Mouse (Mus musculus) cerebellum, postnatal 4 days (tissue): Measurements from ENCODE around the gene Taf4.

Experiments used
- DNase-seq, 2 experiments: peaks; one replicate each; pipeline ENCODE4 v3.0.0; 2022; ENCODE audit warnings: low spot score in 2 of 2, mixed read lengths in 1 of 2

Taf4 gene

GRCm38 (mm10) chr2:179941696-179942095 lies 34.8 kb downstream of the Taf4 start:
- DNase-seq = peak in 1 of 2 experiments; percentile 37

- DNase-seq = no peak
These were observed 39.4 kb downstream of the Taf4 start for GRCm38 (mm10) chr2:179937091-179937490.

GRCm38 (mm10) chr2:179934165-179934564 lies 42.3 kb downstream of the Taf4 start:
- no peak for DNase-seq

- peak in 1 of 2 experiments; percentile 26 for DNase-seq
These were observed 44.7 kb downstream of the Taf4 start for GRCm38 (mm10) chr2:179931741-179932140.

GRCm38 (mm10) chr2:179929166-179929565 lies 47.3 kb downstream of the Taf4 start:
- DNase-seq = no peak

GRCm38 (mm10) chr2:179924038-179924437 lies 52.4 kb downstream of the Taf4 start:
- DNase-seq = no peak

GRCm38 (mm10) chr2:179921021-179921653 lies 55.3 kb downstream of the Taf4 start:
- DNase-seq = peak in 1 of 2 experiments; percentile 29

GRCm38 (mm10) chr2:179920042-179920441 lies 56.4 kb downstream of the Taf4 start:
- no peak for DNase-seq

GRCm38 (mm10) chr2:179916877-179917673 lies 59.4 kb downstream of the Taf4 start:
- peak; percentile 46 to 72 for DNase-seq

- DNase-seq = no peak
These were observed 62.2 kb downstream of the Taf4 start for GRCm38 (mm10) chr2:179914246-179914645.

- no peak for DNase-seq
These were observed 63.1 kb downstream of the Taf4 start for GRCm38 (mm10) chr2:179913349-179913748.

- DNase-seq = no peak
These were observed 63.5 kb downstream of the Taf4 start for GRCm38 (mm10) chr2:179912911-179913310.

- DNase-seq = no peak
These were observed 79.5 kb downstream of the Taf4 start for GRCm38 (mm10) chr2:179896949-179897348.

GRCm38 (mm10) chr2:179891048-179891447 lies 85.4 kb downstream of the Taf4 start:
- DNase-seq = no peak

GRCm38 (mm10) chr2:179884561-179884960 lies 91.9 kb downstream of the Taf4 start:
- no peak for DNase-seq

GRCm38 (mm10) chr2:179877551-179878215 lies 98.8 kb downstream of the Taf4 start:
- DNase-seq = peak in 1 of 2 experiments; percentile 62

GRCm38 (mm10) chr2:179875147-179875546 lies 101.3 kb downstream of the Taf4 start:
- peak; percentile 60 to 80 for DNase-seq

- no peak for DNase-seq
These were observed 103.1 kb downstream of the Taf4 start for GRCm38 (mm10) chr2:179873315-179873714.

- DNase-seq = peak in 1 of 2 experiments; percentile 55
These were observed 103.7 kb downstream of the Taf4 start for GRCm38 (mm10) chr2:179872724-179873123.

- peak in 1 of 2 experiments; percentile 52 for DNase-seq
These were observed 106.6 kb downstream of the Taf4 start for GRCm38 (mm10) chr2:179869871-179870270.

- DNase-seq = no peak
These were observed 108.8 kb downstream of the Taf4 start for GRCm38 (mm10) chr2:179867669-179868068.

GRCm38 (mm10) chr2:179865097-179865496 lies 111.3 kb downstream of the Taf4 start:
- DNase-seq = no peak
